Mouse (Mus musculus) thymus, postnatal 36 days (tissue): ENCODE results near the gene Ngdn.

Experiments
- DNase-seq, 2 experiments: peaks; one replicate each; pipeline ENCODE4 v3.0.0; 2022; ENCODE audit warnings: mixed read lengths in 2 of 2

The Ngdn gene

GRCm38 (mm10) chr14:55000814-55001213 lies 14.4 kb upstream of the Ngdn start:
- no peak for DNase-seq

DNA sequence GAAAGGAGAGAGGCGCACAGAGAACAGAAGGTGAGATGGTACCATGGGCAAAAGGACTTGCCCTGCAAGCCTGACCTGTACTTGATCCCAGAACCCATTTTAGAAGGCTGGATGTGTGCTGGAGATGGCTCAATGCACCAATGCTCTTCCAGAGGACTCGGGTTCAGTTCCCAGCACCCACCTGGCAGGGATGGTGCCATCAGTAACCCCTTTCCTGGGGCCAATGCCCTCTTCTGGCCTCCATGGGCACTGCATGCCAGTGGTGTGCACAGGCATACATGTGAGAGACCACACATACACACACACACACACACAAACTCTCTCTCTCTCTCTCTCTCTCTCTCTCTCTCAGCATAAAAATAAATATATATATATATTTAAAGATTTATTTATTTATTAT lies 13.8 kb upstream of the Ngdn start:
- DNase-seq: no peak

GRCm38 (mm10) chr14:55001938-55002686 lies 13.1 kb upstream of the Ngdn start:
- no peak for DNase-seq

- DNase-seq: no peak
These were observed 12.6 kb upstream of the Ngdn start for GRCm38 (mm10) chr14:55002687-55003120.

DNA sequence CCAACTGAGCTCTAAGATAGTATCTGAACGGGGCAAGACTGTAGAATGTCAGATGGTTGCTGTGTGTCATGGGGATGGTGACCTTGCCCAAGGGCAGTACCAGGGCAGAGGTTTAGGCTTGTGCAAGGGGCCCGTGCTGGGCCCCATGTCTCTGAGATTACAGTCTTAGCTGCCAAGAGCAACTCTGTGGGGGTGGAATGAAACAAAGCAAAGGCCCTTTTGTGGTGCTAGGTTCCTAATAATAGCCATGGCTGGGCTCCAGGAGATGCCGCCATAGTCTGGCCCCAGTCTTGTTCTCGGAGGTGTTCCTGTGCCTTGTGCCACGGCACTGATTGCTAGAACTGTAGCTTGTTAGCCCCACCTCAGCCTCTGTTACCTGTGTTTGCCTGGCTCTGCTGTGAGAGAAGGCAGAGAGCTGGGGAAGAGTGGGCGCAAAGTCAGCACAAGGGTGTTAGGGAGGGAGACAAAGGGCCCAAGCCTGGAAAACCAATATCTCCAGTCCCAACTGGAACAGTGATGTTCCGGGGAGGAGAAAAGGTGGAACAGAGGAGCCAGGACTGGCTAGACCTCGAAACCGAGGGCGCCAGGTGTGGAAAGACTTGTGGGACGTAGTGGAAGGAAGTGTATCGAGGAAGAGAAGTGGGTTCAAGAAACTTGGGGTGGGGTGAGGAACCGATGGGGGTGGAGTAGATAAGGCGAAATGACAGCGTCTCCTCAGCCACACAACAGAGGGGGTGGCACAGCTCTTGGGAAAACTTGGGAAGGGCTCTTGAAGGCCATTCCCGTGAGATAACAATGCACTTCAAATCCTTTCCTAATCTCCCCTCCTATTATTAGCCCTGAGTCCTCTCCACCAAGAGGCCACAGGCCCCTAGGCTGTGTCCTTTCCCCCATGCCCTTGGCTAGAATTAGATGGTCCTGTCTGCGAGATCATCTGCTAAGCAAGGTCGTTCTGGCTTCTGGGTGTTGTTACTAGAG lies 11.1 kb upstream of the Ngdn start:
- no peak for DNase-seq

GRCm38 (mm10) chr14:55005506-55005905 lies 9.7 kb upstream of the Ngdn start:
- no peak for DNase-seq

- DNase-seq: no peak
These were observed 9.3 kb upstream of the Ngdn start for GRCm38 (mm10) chr14:55005967-55006366.

DNA sequence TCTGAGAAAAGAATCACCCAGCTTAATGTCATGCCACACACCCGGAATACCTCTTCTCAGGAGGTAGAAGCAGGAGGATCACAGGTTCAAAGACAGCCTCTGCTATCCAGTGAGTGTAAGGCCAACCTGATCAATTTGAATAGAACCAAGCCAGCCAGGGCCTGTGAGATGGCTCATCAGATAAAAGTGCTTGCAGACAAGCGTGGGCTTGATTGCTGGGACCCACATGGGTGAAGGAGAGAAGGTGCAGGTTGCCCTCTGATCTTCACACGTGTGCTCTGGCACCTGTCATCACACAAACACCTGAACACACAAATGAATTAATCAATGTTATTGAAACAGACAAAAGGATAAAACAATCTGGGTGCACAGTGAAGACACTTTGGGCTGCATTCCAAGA lies 8.7 kb upstream of the Ngdn start:
- no peak for DNase-seq

DNA sequence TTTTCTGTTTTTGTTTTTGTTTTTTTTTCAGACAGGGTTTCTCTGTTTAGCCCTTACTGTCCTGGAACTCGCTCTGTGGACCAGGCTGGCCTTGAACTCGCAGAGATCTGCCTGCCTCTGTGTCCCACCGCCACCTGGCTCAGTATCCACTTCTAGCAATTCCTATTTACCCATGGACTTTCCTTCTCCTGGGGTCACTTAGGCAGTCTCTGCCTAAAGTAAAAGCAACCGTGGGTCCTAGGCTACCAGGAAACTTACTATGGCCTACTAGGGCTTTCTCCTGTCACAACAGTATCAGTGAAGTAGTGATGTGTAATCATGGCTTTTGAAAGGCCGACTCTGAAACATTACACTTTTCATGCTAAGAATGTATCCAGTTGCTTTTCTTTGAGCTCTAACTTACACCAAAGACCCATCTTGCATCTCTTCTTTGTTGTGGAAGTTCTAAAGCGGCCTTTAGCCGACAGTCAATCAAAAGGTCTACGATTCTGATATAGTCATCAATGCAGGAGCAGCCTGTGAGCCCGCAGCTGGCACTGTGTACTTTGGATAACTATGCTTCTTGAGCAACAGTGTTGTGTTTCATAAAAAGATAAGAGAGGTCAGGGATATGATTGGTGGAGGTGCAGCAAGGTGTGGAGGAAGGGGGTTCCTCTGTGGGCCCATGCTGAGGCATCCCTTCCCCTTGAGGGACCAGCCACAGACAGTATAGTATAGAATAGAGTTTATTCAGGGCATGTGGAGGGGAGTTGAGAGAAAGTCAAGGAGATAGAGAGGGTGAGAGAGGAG lies 7.9 kb upstream of the Ngdn start:
- no peak for DNase-seq

DNA sequence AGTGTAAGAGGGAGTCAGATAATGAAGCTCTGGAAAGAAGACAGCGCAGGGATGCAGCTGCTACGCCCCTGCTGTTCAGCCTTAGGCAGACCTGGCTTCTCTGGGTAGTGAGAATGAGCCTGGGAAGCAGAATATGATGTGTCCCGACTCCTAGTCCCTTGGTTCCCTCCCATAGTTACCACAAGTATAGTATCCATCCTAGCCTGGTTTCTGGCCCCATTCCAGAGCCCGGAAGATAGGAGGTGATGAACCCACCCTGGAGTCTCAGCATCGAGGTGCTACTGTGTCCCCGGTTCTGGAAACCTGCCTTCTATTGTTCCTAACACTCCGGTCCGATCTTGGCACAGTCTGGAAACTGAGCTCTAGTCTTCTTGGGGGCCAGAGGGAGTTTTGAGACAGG lies 6.8 kb upstream of the Ngdn start:
- DNase-seq: no peak

GRCm38 (mm10) chr14:55011116-55011515 lies 4.1 kb upstream of the Ngdn start:
- DNase-seq: peak in 1 of 2 experiments; percentile 13

- DNase-seq: no peak
These were observed 663 bp upstream of the Ngdn start for GRCm38 (mm10) chr14:55014591-55014990.

- DNase-seq: no peak
These were observed 485 bp downstream of the Ngdn start for GRCm38 (mm10) chr14:55015767-55016111.

DNA sequence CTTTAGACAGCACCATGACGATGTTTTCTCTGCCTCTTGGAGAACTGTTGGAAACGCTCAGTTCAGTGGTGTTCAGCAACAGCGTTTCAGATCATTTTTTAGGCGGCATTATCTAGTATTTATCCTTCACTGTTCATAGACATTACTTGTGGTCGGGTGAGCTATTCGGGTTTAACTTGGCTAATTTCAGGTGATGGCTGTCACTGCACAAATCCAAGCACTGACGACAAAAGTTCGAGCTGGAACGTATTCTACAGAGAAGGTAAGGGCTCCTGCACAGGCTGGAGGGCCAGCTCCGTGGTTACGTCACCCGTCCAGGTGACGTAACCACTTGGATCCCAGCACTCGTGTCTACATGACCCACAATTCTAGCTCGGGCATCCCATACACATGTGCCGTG lies 1.6 kb downstream of the Ngdn start:
- DNase-seq: no peak

DNA sequence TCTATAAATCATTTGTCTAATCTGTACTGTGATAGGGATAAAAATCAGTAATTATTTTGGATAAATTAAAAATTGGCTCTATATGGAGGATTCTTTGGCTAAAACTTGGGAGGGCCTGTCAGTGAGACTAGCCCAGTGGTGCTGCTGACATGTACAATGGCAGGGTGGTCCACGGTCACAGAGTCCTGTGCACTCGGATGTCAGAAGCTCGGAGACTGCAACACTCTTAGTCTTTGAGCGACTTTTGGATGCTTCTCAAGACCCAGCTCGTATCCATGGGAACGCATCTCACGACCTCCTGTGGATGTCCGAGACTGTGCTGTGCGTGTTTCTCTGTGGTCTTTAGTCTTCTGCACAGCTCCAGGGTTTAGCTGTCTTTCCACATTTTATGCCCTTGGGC lies 5.1 kb downstream of the Ngdn start:
- DNase-seq: no peak

GRCm38 (mm10) chr14:55023011-55023410 lies 7.8 kb downstream of the Ngdn start:
- no peak for DNase-seq

- peak; percentile 24 to 26 for DNase-seq
These were observed 9.0 kb downstream of the Ngdn start for GRCm38 (mm10) chr14:55024236-55024635.

GRCm38 (mm10) chr14:55025527-55025926 lies 10.3 kb downstream of the Ngdn start:
- peak; percentile 14 to 23 for DNase-seq

GRCm38 (mm10) chr14:55027251-55027650 lies 12.0 kb downstream of the Ngdn start:
- DNase-seq: no peak

DNA sequence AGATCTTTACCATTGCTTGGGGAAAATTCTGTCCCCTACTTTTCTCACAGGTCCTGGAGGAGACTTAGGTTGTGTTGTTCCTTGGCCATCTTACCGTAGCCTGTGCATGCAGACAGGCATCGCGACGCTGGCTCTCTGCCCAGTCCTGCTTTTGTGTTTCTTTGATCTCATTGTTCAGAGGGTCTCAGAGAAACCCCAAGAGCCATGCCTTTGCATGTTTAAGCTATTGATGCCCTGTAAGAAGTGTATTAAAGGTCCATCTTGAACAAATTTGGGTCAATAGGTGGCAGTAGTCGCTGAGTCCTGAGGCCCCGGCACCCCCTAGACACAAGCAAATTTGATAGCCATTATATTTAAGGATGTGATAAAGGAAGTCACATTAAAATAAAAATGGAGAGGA lies 12.4 kb downstream of the Ngdn start:
- DNase-seq: no peak

- DNase-seq: no peak
These were observed 13.1 kb downstream of the Ngdn start for GRCm38 (mm10) chr14:55028333-55028835.

- DNase-seq: peak; percentile 20 to 29
These were observed 13.9 kb downstream of the Ngdn start for GRCm38 (mm10) chr14:55029034-55029698.
